Mouse (Mus musculus): ENCODE measurements around the gene D7Ertd443e.

The D7Ertd443e gene

GRCm38 (mm10) chr7:134227773-134228455, 157.5 kb downstream of the D7Ertd443e start:
- DNase-seq (ENCODE audit: low spot score in 2 of 2) = no peak

GRCm38 (mm10) chr7:134227101-134227500, 158.4 kb downstream of the D7Ertd443e start:
- DNase-seq (ENCODE audit: low spot score in 2 of 2) = no peak

GRCm38 (mm10) chr7:134226231-134226630, 159.2 kb downstream of the D7Ertd443e start:
- DNase-seq (ENCODE audit: low spot score in 2 of 2) = no peak

GRCm38 (mm10) chr7:134224741-134225612, 160.5 kb downstream of the D7Ertd443e start:
- peak; percentile 47 to 49 for DNase-seq (ENCODE audit: low spot score in 2 of 2)

GRCm38 (mm10) chr7:134224421-134224740, 161.1 kb downstream of the D7Ertd443e start:
- no peak for DNase-seq (ENCODE audit: low spot score in 2 of 2)

- peak in 1 of 2 experiments; percentile 55 for DNase-seq (ENCODE audit: low spot score in 2 of 2)
These were observed 161.9 kb downstream of the D7Ertd443e start for GRCm38 (mm10) chr7:134223444-134224161.

Data from heart, adult 9 months (tissue).